Mouse (Mus musculus) heart, embryonic 12.5 days (tissue): ENCODE results near the gene Dbx2. TPM values are rescaled to one million over a fixed set of nuclear protein-coding genes. Genes with fewer than 3 reads are reported as not detected.

Experiments
- ATAC-seq: fragments of 200-750 bp; cut with Nextera tagmentation; 2 replicates; pipeline ENCODE4 v1.8.0; 2017; ENCODE audit warnings: moderate TSS enrichment, moderate library complexity; ENCODE audit not compliant: insufficient number of reproducible peaks, low FRiP score
- H3K27ac ChIP-seq: fragments of 300-500 bp; sonication (generic); 2 replicates; pipeline ENCODE4 v1.5.1; 2016; ENCODE audit warnings: mild to moderate bottlenecking, moderate library complexity; ENCODE audit not compliant: poor library complexity, severe bottlenecking
- H3K27me3 ChIP-seq: fragments of 300-500 bp; sonication (generic); replicated peaks from 2 replicates; pipeline ENCODE4 v1.6.1; 2016; ENCODE audit warnings: mild to moderate bottlenecking, moderate library complexity
- H3K36me3 ChIP-seq: fragments of 300-500 bp; sonication (generic); 2 replicates; pipeline ENCODE4 v1.6.1; 2016; ENCODE audit warnings: mild to moderate bottlenecking, moderate library complexity
- H3K4me1 ChIP-seq: fragments of 300-500 bp; sonication (generic); replicated peaks from 2 replicates; pipeline ENCODE4 v1.6.1; 2016; ENCODE audit warnings: mild to moderate bottlenecking
- H3K4me2 ChIP-seq: fragments of 300-500 bp; sonication (generic); 2 replicates; pipeline ENCODE4 v1.6.1; 2016; ENCODE audit warnings: mild to moderate bottlenecking, moderate library complexity
- H3K4me3 ChIP-seq: fragments of 300-500 bp; sonication (generic); 2 replicates; pipeline ENCODE4 v1.5.1; 2016; ENCODE audit warnings: mild to moderate bottlenecking
- H3K9ac ChIP-seq: fragments of 300-500 bp; sonication (generic); 2 replicates; pipeline ENCODE4 v1.6.1; 2016; ENCODE audit warnings: mild to moderate bottlenecking, moderate library complexity
- H3K9me3 ChIP-seq: fragments of 300-500 bp; sonication (generic); replicated peaks from 2 replicates; pipeline ENCODE4 v1.6.1; 2016; ENCODE audit warnings: mild to moderate bottlenecking, moderate library complexity
- WGBS: fragments of 180-500 bp; shearing (Covaris S2); methylation state at CpG from one replicate; pipeline ENCODE4 v1.1.7; 2016; 5-methylcytosine and 5-hydroxymethylcytosine counted together
- polyA plus RNA-seq: library from polyadenylated mRNA; unstranded; fragments of >200 nt; fragmentation: Nextera tagmentation; extraction: Ambion mirVana; gene quantifications from 2 replicates; pipeline ENCODE4 v1.2.1, GENCODE M21; 2016

The Dbx2 gene
- polyA plus RNA-seq, 1 experiment from 2014 or later = not detected

DNA sequence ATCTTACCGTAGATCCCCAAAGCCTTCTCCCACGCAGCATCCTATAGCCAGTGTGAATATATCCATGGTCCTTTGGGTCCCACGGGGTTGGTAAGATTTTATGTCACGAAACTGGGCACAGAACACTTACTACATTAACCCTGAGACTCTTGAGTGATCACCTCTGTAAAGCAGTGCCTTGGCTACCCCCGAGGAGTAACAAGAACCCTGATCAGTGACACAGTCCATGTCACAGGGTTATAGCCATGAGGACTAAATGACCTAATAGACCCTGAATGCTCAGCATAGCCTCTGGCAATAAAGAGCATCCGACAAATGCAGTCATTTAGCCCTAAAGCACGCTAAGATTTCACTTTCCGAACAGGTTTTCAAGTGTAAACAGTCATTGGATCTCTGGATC lies 33.0 kb downstream of the Dbx2 start:
- H3K4me2 ChIP-seq = no peak overlapping the region
- H3K9ac ChIP-seq = no peak overlapping the region
- 78% methylated on average over 8 of the region's 8 CpGs for WGBS
- no peak for ATAC-seq
- H3K4me1 ChIP-seq = no peaks in the 10 kb centered on the region
- H3K9me3 ChIP-seq = no peaks in the 10 kb centered on the region
- no peaks in the 10 kb centered on the region for H3K27me3 ChIP-seq
- H3K4me3 ChIP-seq = no peak overlapping the region
- no peaks in the 10 kb centered on the region for H3K36me3 ChIP-seq
- no peak overlapping the region for H3K27ac ChIP-seq

DNA sequence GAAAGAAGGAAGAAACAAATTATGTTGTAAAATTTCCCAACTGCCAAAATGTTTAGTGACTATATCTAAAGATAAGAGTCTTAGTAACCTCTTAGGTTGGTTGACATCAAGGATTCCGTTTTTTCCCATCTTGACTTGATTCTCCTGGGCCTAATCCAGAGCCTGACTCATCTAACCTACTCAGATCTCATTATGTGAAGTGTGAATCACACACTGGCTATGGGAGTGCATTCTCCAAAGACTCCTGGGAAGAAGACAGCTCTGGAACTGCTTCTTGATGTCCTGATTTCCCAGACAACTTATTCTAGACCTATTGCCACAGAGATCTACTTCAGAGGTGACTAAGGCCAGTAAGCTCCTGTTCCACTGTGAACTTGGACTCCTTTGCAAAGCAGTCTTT lies 43.2 kb downstream of the Dbx2 start:
- Histone ChIP-seq H3K36me3 (no peaks in the 10 kb centered on the region), H3K4me3 (no peak overlapping the region), H3K27ac (no peak overlapping the region), H3K9me3 (no peaks in the 10 kb centered on the region; the same call in 1 of the 2 replicates), H3K9ac (no peak overlapping the region), H3K4me1 (0 out of 2 replicates have a peak, but pooled peaks cover 3% of the 10 kb centered on the region), H3K4me2 (no peak overlapping the region), H3K27me3 (no peaks in the 10 kb centered on the region)
- 53% methylated on average over 1 of the region's 1 CpGs for WGBS
- ATAC-seq = no peak

DNA sequence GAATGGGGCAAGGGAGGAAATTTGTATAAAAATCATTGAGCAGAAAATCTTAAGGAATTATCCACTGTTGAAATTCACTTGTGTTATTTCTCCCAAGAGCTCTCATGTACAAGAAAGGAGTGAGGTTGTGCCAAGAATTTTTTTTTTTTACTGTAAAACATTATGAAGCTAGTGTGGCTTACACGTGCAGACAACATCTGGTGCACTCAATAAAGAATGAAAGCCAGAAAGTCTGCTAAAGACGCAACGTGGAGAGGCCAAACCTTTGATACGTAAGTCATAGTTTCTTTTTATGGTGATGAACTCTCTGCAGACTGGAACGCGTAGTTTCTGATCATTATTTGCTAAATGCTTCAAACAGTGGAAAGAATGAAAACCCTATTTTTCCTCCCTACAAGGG lies 54.6 kb downstream of the Dbx2 start:
- Histone ChIP-seq H3K4me3 (no peak overlapping the region), H3K36me3 (no peaks in the 10 kb centered on the region), H3K27ac (no peak overlapping the region), H3K4me2 (no peak overlapping the region), H3K9me3 (no peaks in the 10 kb centered on the region), H3K4me1 (no peaks in the 10 kb centered on the region), H3K9ac (no peak overlapping the region), H3K27me3 (no peaks in the 10 kb centered on the region)
- WGBS = 84% methylated on average over 6 of the region's 6 CpGs
- ATAC-seq = no peak

DNA sequence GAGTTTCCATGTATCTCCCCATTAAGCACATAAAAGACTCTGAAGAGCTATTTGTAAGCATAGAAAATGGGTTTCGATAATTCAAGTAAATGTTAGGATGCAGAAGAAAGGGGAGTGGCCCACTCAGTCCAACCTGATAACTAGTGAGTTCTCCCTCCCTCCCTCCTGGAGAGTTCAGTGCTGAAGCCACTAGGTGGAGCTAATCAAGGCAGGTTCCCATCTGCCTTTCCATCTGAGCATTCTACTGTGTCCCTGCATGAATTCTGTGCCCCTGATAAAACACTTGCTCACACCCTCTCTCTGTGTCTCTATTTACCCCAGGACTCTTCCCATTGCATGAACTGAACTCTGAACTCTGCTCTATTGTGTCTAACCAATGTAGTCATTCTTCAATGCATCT lies 57.1 kb downstream of the Dbx2 start:
- H3K36me3 ChIP-seq = no peaks in the 10 kb centered on the region
- 55% methylated on average over 1 of the region's 1 CpGs for WGBS
- no peaks in the 10 kb centered on the region; the same call in 1 of the 2 replicates for H3K27me3 ChIP-seq
- no peak overlapping the region for H3K9ac ChIP-seq
- H3K9me3 ChIP-seq = no peaks in the 10 kb centered on the region
- H3K4me1 ChIP-seq = no peaks in the 10 kb centered on the region
- H3K4me3 ChIP-seq = no peak overlapping the region
- no peak overlapping the region for H3K4me2 ChIP-seq
- no peak overlapping the region for H3K27ac ChIP-seq
- no peak for ATAC-seq

DNA sequence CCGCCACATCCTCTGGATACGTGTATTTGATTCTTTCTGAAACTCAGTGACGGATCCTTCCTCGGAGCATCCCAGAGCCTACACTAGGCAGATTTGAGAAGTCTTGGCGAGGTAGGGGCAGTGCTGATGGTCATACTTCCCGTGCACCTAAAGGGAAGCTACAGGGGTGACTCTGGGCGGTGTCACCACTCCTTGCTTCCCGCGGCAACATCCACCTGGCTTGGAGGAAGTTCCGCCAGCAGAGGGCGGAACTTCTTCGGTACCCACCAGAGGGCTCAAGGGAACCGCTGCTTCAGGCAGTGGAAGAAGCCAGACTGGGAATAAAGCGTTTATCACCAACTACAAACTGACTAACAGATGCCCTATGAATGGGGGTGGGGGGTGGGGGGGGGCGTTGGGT lies 68.9 kb downstream of the Dbx2 start:
- no peaks in the 10 kb centered on the region for H3K9me3 ChIP-seq
- H3K9ac ChIP-seq = no peak overlapping the region
- no peak for ATAC-seq
- no peak overlapping the region for H3K27ac ChIP-seq
- no peaks in the 10 kb centered on the region for H3K36me3 ChIP-seq
- H3K27me3 ChIP-seq = no peaks in the 10 kb centered on the region
- no peak overlapping the region for H3K4me3 ChIP-seq
- no peak overlapping the region for H3K4me2 ChIP-seq
- H3K4me1 ChIP-seq = no peaks in the 10 kb centered on the region
- 90% methylated on average over 15 of the region's 15 CpGs for WGBS

DNA sequence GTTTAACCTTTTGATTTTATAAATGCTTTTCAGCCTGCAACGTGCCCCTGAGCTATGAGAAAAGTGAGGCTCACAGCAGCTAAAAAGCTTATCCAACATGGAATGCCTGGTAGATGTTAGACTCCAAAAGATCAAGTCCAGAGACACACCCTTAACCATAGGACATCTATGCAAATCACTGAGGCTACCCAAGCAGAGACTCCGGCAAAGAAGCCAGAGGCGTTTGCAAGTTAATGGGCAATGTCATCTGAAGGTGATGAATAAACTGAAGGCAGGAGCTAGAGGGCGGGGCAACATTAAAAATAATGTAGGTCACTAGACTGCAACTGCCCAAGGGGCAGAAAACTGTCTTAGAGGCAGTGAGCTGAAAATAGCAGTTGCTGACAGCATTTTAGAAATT lies 70.9 kb downstream of the Dbx2 start:
- no peaks in the 10 kb centered on the region for H3K36me3 ChIP-seq
- no peak overlapping the region for H3K27ac ChIP-seq
- H3K27me3 ChIP-seq = no peaks in the 10 kb centered on the region
- no peaks in the 10 kb centered on the region for H3K9me3 ChIP-seq
- 49% methylated on average over 4 of the region's 4 CpGs for WGBS
- no peak overlapping the region for H3K4me2 ChIP-seq
- H3K9ac ChIP-seq = no peak overlapping the region
- no peaks in the 10 kb centered on the region for H3K4me1 ChIP-seq
- H3K4me3 ChIP-seq = no peak overlapping the region
- ATAC-seq = no peak

DNA sequence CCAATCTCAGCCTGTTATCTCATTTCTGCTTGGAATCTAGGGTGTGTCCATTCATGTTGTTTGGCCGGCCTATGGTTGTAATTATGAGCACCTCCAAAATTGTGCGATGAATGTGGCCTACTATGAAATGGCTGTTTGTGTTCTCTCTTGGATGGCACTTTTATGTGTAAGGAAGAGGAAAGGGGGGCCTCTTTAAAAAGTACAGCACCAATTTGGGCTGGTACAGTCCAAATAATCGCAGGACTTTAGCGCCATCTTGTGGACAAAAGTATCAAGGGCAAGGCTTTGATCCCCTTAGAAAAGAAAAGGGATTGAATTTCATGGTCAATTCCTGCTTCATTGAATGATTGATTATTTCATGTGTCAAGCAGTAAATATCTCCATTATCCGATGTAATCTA lies 81.1 kb downstream of the Dbx2 start:
- no peak overlapping the region for H3K27ac ChIP-seq
- ATAC-seq = no peak
- WGBS = 16% methylated on average over 5 of the region's 5 CpGs
- no peak overlapping the region for H3K4me3 ChIP-seq
- peaks cover 15% of the 10 kb centered on the region; the same call in 1 of the 2 replicates for H3K27me3 ChIP-seq
- H3K4me2 ChIP-seq = no peak overlapping the region
- H3K9me3 ChIP-seq = no peaks in the 10 kb centered on the region; the same call in 1 of the 2 replicates
- no peaks in the 10 kb centered on the region for H3K36me3 ChIP-seq
- no peak overlapping the region for H3K9ac ChIP-seq
- no peaks in the 10 kb centered on the region for H3K4me1 ChIP-seq

Other genes with a start within 250 kb of the Dbx2 start
- gene Nell2, start 127.4 kb downstream of the Dbx2 start, polyA plus RNA-seq = 0.74 and 0.93 TPM in 2 replicates
- gene Ano6, start 134.9 kb upstream of the Dbx2 start, polyA plus RNA-seq = 45.7 and 49.5 TPM in 2 replicates